ENCODE assay signal across 8 mouse cellular contexts in the genomic region with DNA sequence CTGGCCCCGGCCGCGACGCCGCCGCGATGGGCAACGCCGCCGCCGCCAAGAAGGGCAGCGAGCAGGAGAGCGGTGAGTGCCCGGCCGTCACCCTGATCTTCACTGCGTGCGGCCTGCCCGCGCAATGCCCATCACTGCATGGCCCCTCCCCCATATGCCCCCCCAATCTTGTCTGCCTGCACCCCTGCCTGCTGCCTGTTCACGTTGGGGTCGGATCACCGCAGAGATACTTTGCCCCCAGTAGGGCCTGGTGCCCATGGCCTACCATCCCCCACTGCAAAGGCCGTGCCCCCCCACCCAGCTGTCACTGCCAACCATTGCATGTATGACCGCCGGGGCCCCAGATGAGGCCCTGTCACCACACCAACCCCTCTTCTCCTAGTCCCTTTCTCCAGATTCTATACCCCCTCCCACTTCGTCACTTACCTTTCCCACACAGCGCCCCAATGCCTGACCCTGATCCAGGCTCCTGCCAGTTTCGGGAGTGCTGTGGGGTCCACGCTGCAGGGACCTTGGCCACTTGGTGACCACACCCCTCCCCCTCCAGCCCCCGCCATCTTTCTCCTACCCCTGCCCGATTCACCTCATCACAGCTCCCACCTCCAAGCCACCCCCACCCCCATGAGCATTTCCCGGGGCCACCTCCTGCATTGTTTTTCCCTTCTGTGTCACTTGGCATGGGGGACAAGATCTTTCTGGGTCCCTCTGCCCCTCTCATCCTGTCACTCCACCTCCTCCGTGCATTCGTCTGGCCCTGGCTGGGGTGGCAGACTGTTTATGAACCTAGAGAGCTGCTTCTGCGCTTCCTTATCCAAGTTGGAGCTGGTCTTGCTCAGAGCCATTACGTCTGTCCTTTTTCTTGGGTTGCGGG. TPM values are rescaled to one million over a fixed set of nuclear protein-coding genes. Genes with fewer than 3 reads are reported as not detected.
DNase-seq lines count a peak whose midpoint lies in the region; ATAC-seq and TF ChIP-seq lines count a peak whose summit lies in the region.

No protein-coding gene starts in this region.

- TF ChIP-seq CTCF in Patski (IDR thresholded peaks at IDR 0.05), result no peak
- TF ChIP-seq CTCF in cortical plate, adult 2 months (IDR thresholded peaks at IDR 0.05; ENCODE audit: extremely low read depth, insufficient read depth, low read length), result no peak

- H3K27me3 ChIP-seq in kidney, embryonic 15.5 days, result no peaks in the 10 kb centered on the region
- H3K27me3 ChIP-seq in Patski, result no peaks in the 10 kb centered on the region
- H3K27me3 ChIP-seq in hindbrain, embryonic 16.5 days (replicated peaks; ENCODE audit: control insufficient read depth, insufficient read depth, low read length), result no peaks in the 10 kb centered on the region

- POLR2A ChIA-PET in Patski (lab: Charles Lee), result no interaction called here

- H3K9ac ChIP-seq in kidney, embryonic 15.5 days, result peak overlapping the region; percentile 94
- peak overlapping the region; percentile 92 for H3K9ac ChIP-seq in hindbrain, embryonic 16.5 days (ENCODE audit: low read depth, low read length)

- DNase-seq in kidney, adult 11 months, result no peak
- no peak for DNase-seq in Patski (ENCODE audit: low read depth, low spot score)
- peak; percentile 24 for DNase-seq in yolk sac, embryonic 10.5 days (ENCODE audit: low spot score)
- DNase-seq in frontal cortex, postnatal 10 days (ENCODE audit: low spot score in 2 of 2), result no peak

- H3K4me1 ChIP-seq in kidney, embryonic 15.5 days, result peaks cover 45% of the 10 kb centered on the region
- H3K4me1 ChIP-seq in cortical plate, adult 2 months (ENCODE audit: control insufficient read depth, insufficient read depth, low read length), result peaks cover 9% of the 10 kb centered on the region
- H3K4me1 ChIP-seq in hindbrain, embryonic 16.5 days (ENCODE audit: control insufficient read depth, insufficient read depth, low read depth, low read length), result peaks cover 33% of the 10 kb centered on the region

- H3K27ac ChIP-seq in kidney, embryonic 15.5 days, result peak overlapping the region; percentile 80
- H3K27ac ChIP-seq in cortical plate, adult 2 months (ENCODE audit: insufficient read depth, low read length), result peak overlapping the region; percentile 87
- H3K27ac ChIP-seq in hindbrain, embryonic 16.5 days (ENCODE audit: low read depth, low read length), result peak overlapping the region; percentile 86
- H3K27ac ChIP-seq in macrophage, result 0 out of 2 replicates have a peak overlapping the region, but pooled peaks have one; percentile 5

- WGBS in kidney, embryonic 15.5 days, result 2% methylated on average over 37 of the region's 37 CpGs
- WGBS in hindbrain, embryonic 16.5 days, result 3% methylated on average over 27 of the region's 37 CpGs
- WGBS in macrophage (ENCODE audit: missing documents), result 12% methylated on average over 32 of the region's 37 CpGs

- H3K4me2 ChIP-seq in kidney, embryonic 15.5 days, result peak overlapping the region; percentile 95
- peak overlapping the region; percentile 91 for H3K4me2 ChIP-seq in hindbrain, embryonic 16.5 days (ENCODE audit: low read length)

- peak overlapping the region; percentile 99 for H3K4me3 ChIP-seq in kidney, embryonic 15.5 days (replicated peaks)
- peak overlapping the region; percentile 99 for H3K4me3 ChIP-seq in cortical plate, adult 2 months (ENCODE audit: insufficient read depth, low read length)
- peak overlapping the region; percentile 93 for H3K4me3 ChIP-seq in hindbrain, embryonic 16.5 days (ENCODE audit: low read length)
- H3K4me3 ChIP-seq in macrophage (ENCODE audit: inconsistent target), result peak overlapping the region; percentile 79

- no peak; the same call in 1 of the 2 replicates for ATAC-seq in kidney, embryonic 15.5 days (replicated peaks; ENCODE audit: low FRiP score)
- peak; percentile 38 for ATAC-seq in Patski
- peak; percentile 27 for ATAC-seq in hindbrain, embryonic 16.5 days

- H3K79me2 ChIP-seq in macrophage (ENCODE audit: inconsistent target), result peaks cover 53% of the 10 kb centered on the region

- H3K36me3 ChIP-seq in kidney, embryonic 15.5 days, result peaks cover 13% of the 10 kb centered on the region
- no peaks in the 10 kb centered on the region for H3K36me3 ChIP-seq in hindbrain, embryonic 16.5 days (ENCODE audit: control insufficient read depth, insufficient read depth, low read length)
- H3K36me3 ChIP-seq in macrophage (ENCODE audit: inconsistent target), result no peaks in the 10 kb centered on the region

- in situ Hi-C loops in Patski (cut with MboI; ENCODE audit: low pct_unique_long_range_greater_than_20kb), result no loop called here

- no peak for TF ChIP-seq POLR2A in cortical plate, adult 2 months (IDR thresholded peaks at IDR 0.05; ENCODE audit: extremely low read depth, insufficient read depth, low read length)

- H3K9me3 ChIP-seq in kidney, embryonic 15.5 days (replicated peaks), result no peaks in the 10 kb centered on the region
- no peaks in the 10 kb centered on the region for H3K9me3 ChIP-seq in hindbrain, embryonic 16.5 days (ENCODE audit: control insufficient read depth, low read length)

- CTCF ChIA-PET in Patski (lab: Charles Lee), result no interaction called here

RNA-seq across cellular contexts. Expression of a gene that starts 0.6 kb away (rescaled TPM):
- 161 and 163 TPM in 2 replicates for polyA plus RNA-seq in kidney, embryonic 15.5 days (2015; fragmentation: Nextera tagmentation; extraction: Ambion mirVana)
- polyA plus RNA-seq in Patski (2021) (102 TPM), macrophage (2018) (59.2 to 70.1 TPM (median 67.5 TPM) in 3 replicates)
- polyA plus RNA-seq in cortical plate, adult 2 months (2012; rRNA removed), result 181 and 183 TPM in 2 replicates
- 202 and 254 TPM in 2 replicates for polyA plus RNA-seq in hindbrain, embryonic 16.5 days (2015; fragmentation: Nextera tagmentation; extraction: Ambion mirVana)
- 10 to 100 TPM in 9 of 26 experiments, 1 to 10 TPM in 17; 2.1 to 17.5 (median 6.5) TPM for total RNA-seq in macrophage (2018; cell fraction: chromatin; rRNA removed)
- total RNA-seq in macrophage (2018; cell fraction: cytosol; rRNA removed), result 10 to 100 TPM; 53.6 to 92.3 (median 75.5) TPM
- 10 to 100 TPM; 11.1 to 45.7 (median 24.4) TPM for total RNA-seq in macrophage (2018; cell fraction: nucleus; rRNA removed)

RNA-seq across cellular contexts. Expression of a gene that starts 18.1 kb away (rescaled TPM):
- polyA plus RNA-seq in kidney, embryonic 15.5 days (2015; fragmentation: Nextera tagmentation; extraction: Ambion mirVana), result 60.7 and 62.2 TPM in 2 replicates
- polyA plus RNA-seq in Patski (2021), result 24.1 TPM
- 1.2 and 1.4 TPM in 2 replicates for polyA plus RNA-seq in cortical plate, adult 2 months (2012; rRNA removed)
- 9.8 and 14.6 TPM in 2 replicates for polyA plus RNA-seq in hindbrain, embryonic 16.5 days (2015; fragmentation: Nextera tagmentation; extraction: Ambion mirVana)
- total RNA-seq in macrophage (2018; cell fraction: chromatin; rRNA removed), result 1 to 10 TPM in 12 of 26 experiments, under 1 TPM in 4, not detected in 10; 0.40 to 3.9 (median 1.8) TPM
- 1 to 10 TPM; 2.9 to 7.2 (median 4.6) TPM for total RNA-seq in macrophage (2018; cell fraction: cytosol; rRNA removed)
- 10 to 100 TPM in 1 of 26 experiments, 1 to 10 TPM in 17, under 1 TPM in 7, not detected in 1; 0.30 to 11.5 (median 2.8) TPM for total RNA-seq in macrophage (2018; cell fraction: nucleus; rRNA removed)
- 3.8 to 22.0 TPM (median 9.5 TPM) in 3 replicates for polyA plus RNA-seq in macrophage (2018)

RNA-seq across cellular contexts. Expression of a gene that starts 18.4 kb away (rescaled TPM):
- polyA plus RNA-seq in kidney, embryonic 15.5 days (2015; fragmentation: Nextera tagmentation; extraction: Ambion mirVana), result 0.69 and 0.71 TPM in 2 replicates
- polyA plus RNA-seq in Patski (2021) (0.82 TPM), macrophage (2018) (0.06 to 0.11 TPM (median 0.07 TPM) in 3 replicates)
- polyA plus RNA-seq in cortical plate, adult 2 months (2012; rRNA removed), result 0.52 and 0.62 TPM in 2 replicates
- 0.97 and 0.98 TPM in 2 replicates for polyA plus RNA-seq in hindbrain, embryonic 16.5 days (2015; fragmentation: Nextera tagmentation; extraction: Ambion mirVana)
- total RNA-seq in macrophage (2018; cell fraction: chromatin; rRNA removed), result under 1 TPM in 14 of 26 experiments, not detected in 12; 0.19 to 0.86 (median 0.48) TPM
- under 1 TPM in 19 of 26 experiments, not detected in 7; 0.03 to 0.21 (median 0.08) TPM for total RNA-seq in macrophage (2018; cell fraction: cytosol; rRNA removed)
- total RNA-seq in macrophage (2018; cell fraction: nucleus; rRNA removed), result under 1 TPM in 13 of 26 experiments, not detected in 13; 0.17 to 0.60 (median 0.35) TPM

RNA-seq across cellular contexts. Expression of a gene that starts 24.1 kb away (rescaled TPM):
- 11.0 and 11.5 TPM in 2 replicates for polyA plus RNA-seq in kidney, embryonic 15.5 days (2015; fragmentation: Nextera tagmentation; extraction: Ambion mirVana)
- 42.5 TPM for polyA plus RNA-seq in Patski (2021)
- 42.4 and 48.4 TPM in 2 replicates for polyA plus RNA-seq in cortical plate, adult 2 months (2012; rRNA removed)
- 5.9 and 6.2 TPM in 2 replicates for polyA plus RNA-seq in hindbrain, embryonic 16.5 days (2015; fragmentation: Nextera tagmentation; extraction: Ambion mirVana)
- total RNA-seq in macrophage (2018; cell fraction: chromatin; rRNA removed), result 100 to 1,000 TPM in 2 of 26 experiments, 10 to 100 TPM in 21, 1 to 10 TPM in 3; 6.4 to 119 (median 41.6) TPM
- 10 to 100 TPM; 10.9 to 33.8 (median 25.4) TPM for total RNA-seq in macrophage (2018; cell fraction: cytosol; rRNA removed)
- 10 to 100 TPM; 12.1 to 87.1 (median 40.9) TPM for total RNA-seq in macrophage (2018; cell fraction: nucleus; rRNA removed)
- polyA plus RNA-seq in macrophage (2018), result 25.5 to 39.0 TPM (median 26.7 TPM) in 3 replicates

RNA-seq across cellular contexts. Expression of a gene that starts 27.9 kb away (rescaled TPM):
- 1.2 and 1.3 TPM in 2 replicates for polyA plus RNA-seq in kidney, embryonic 15.5 days (2015; fragmentation: Nextera tagmentation; extraction: Ambion mirVana)
- polyA plus RNA-seq in Patski (2021), result 1.3 TPM
- polyA plus RNA-seq in cortical plate, adult 2 months (2012; rRNA removed), result 0.13 and 0.21 TPM in 2 replicates
- polyA plus RNA-seq in hindbrain, embryonic 16.5 days (2015; fragmentation: Nextera tagmentation; extraction: Ambion mirVana), result 0.90 and 0.94 TPM in 2 replicates
- 1 to 10 TPM in 6 of 26 experiments, under 1 TPM in 2, not detected in 18; 0.68 to 3.9 (median 1.9) TPM for total RNA-seq in macrophage (2018; cell fraction: chromatin; rRNA removed)
- under 1 TPM in 1 of 26 experiments, not detected in 25; 0.22 TPM for total RNA-seq in macrophage (2018; cell fraction: cytosol; rRNA removed)
- 1 to 10 TPM in 8 of 26 experiments, under 1 TPM in 2, not detected in 16; 0.68 to 3.8 (median 1.3) TPM for total RNA-seq in macrophage (2018; cell fraction: nucleus; rRNA removed)
- not detected in 3 replicates for polyA plus RNA-seq in macrophage (2018)

Comparison
In these comparisons a context has a peak if more than half of its experiments do, and no peak if none do; other contexts are left out.
1. H3K27ac ChIP-seq: peak in every context shown above with its lines; median percentile 87 in cortical plate, adult 2 months; 86 in hindbrain, embryonic 16.5 days; 80 in kidney, embryonic 15.5 days; 5 in macrophage.